Mouse (Mus musculus): Measurements from ENCODE around the gene Gps2. TPM values are rescaled to one million over a fixed set of nuclear protein-coding genes. Genes with fewer than 3 reads are reported as not detected.
A peak's percentile ranks its signal among the peaks of the same experiment; 100 is the strongest.
"Not testable (repeated sequence)": the region's sequence is repeated elsewhere in the genome, so short reads cannot be mapped to it uniquely, and the experiment has no call there.

Gps2 gene
- polyA plus RNA-seq, 1 experiment, result 23.6 TPM

DNA sequence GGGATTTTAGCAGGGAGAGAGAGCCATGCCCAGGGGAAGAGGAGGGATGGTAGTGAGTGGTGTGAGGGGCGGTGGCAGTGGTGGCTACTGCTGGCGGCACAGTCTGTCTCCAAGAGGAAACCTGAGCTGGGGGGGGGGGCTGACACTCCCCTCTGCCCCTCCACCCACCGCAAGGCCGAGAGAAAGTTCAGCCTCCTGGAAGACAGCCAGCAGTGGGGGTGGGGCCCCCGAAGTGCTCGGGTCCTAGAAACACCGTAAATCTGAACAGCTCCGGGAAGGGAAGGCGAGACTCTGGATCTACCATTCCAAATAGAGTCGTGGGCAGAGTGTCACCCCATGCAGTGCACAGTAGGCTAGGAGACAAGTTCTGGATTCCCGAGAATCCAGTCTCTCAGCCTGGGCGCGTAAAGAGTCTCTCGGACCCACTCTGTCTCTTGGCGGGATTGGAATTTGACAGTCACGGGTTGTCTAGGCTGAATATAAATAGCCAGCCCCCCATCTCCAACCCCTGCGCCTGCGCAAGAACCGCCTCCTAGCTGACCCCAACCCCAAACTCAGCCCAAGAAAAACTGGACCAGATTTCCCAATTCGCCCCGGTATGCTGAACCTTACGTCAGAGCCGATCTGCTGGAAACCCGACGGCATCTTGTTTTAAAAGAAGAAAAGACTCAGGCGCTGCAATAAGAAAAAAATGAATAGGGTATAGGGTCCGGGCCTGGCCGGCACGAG lies 33.8 kb downstream of the Gps2 start:
- H3K4me1 ChIP-seq (ENCODE audit: control insufficient read depth, insufficient read depth, insufficient read length, low read length), result peaks cover 11% of the 10 kb centered on the region; the same call in 1 of the 2 replicates
- H3K27ac ChIP-seq (replicated peaks; ENCODE audit: low read depth, low read length), result peak overlapping the region; percentile 92
- peak overlapping the region; percentile 77 for H3K4me3 ChIP-seq (ENCODE audit: insufficient read depth, low read depth, low read length)

DNA sequence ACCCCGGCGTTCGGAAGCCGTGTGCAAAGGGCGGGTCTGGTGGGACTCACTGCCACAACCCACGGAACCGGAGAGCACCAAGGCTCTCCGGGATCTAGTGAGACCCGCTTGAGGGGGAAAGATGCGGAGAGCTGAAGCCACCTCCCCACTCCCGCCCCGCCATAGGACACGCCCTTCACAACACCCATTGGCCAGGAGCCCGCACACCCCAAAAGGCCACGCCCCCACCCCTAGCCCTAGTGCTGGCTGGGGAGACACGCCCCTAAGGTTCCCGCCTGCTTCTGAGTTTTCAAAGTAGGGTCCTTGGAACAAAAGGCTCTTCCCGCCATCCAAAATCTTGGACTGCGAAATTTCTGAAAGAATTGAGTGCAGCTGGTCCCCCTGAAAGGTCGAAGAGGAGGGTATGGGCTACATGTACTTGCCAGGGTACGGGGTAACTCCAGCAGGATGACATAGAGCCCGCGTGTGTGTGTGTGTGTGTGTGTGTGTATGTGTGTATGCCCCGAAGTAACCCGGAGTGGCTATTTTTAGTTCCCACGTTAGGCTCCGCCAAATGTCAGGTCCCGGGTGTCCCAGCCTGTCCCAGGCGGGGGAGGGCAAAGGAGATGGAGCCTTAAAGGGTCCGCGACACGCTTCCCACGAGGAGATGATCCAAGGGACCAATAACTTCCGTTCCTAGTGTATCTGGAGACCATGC lies 34.5 kb downstream of the Gps2 start, which contains the start of gene Slc2a4:
Slc2a4 (minus strand) TSS at position 123 of the 697 bp plus-strand sequence.
- Histone ChIP-seq H3K4me3 (ENCODE audit: insufficient read depth, low read depth, low read length) (peak within 1 kb of the TSS; percentile 77), H3K4me1 (ENCODE audit: control insufficient read depth, insufficient read depth, insufficient read length, low read length) (peaks cover 11% of the 10 kb centered on the region; the same call in 1 of the 2 replicates), H3K27ac (replicated peaks; ENCODE audit: low read depth, low read length) (peak within 1 kb of the TSS; percentile 92)

DNA sequence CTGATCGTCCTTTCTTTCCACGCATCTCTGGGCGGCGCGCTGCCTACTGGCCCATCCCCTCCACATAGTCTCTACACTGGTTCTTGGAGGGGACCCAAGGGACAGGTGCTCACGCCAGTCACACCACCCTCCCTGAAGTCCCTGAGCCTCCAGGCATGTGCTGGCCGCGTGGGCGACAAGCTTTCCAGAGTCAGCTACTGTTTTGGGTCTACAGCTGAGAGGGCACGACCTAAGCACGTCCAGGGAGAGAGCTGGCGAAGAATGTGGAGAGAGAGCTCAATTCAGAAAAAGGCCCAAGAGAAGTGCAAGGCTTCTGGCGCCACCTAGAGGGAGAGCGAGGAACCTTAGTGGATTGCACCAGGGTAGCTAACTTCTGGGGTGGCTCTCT lies 35.1 kb downstream of the Gps2 start:
- Histone ChIP-seq H3K27ac (replicated peaks; ENCODE audit: low read depth, low read length) (peak overlapping the region; percentile 67), H3K4me1 (ENCODE audit: control insufficient read depth, insufficient read depth, insufficient read length, low read length) (peaks cover 11% of the 10 kb centered on the region; the same call in 1 of the 2 replicates), H3K4me3 (ENCODE audit: insufficient read depth, low read depth, low read length) (peak overlapping the region; percentile 77)

DNA sequence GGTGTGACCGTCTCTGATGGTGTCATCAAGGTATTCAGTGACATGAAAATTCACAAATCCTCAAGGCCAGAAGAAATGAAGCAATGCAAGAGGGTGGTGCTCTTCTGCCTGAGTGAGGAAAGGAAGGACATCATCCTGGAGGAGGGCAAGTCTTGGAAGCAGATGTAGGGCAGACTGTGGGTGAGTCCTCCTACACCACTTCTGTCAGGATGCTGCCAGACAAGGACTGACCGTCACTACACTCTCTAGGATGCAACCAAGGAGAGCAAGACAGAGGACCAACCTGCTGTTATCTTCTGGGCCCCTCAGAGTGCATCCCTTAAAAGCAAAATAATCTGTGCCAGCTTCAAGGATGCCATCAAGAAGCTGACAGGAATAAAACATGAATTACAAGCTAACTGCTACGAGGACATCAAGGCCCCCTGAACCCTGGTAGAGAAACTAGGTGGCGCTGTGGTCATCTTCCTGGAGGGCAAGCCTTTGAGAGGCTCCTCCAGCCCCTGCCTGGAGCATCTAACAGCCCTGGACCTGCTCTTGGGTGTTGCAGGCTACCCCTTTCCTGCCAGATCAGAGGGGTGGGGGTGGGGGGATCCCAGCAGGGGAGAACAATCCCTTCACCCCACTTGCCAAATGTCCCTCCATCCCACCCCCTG lies 37.2 kb downstream of the Gps2 start:
- Histone ChIP-seq H3K4me3 (ENCODE audit: insufficient read depth, low read depth, low read length) (no peak overlapping the region), H3K27ac (replicated peaks; ENCODE audit: low read depth, low read length) (no peak overlapping the region), H3K4me1 (ENCODE audit: control insufficient read depth, insufficient read depth, insufficient read length, low read length) (no peaks in the 10 kb centered on the region)

DNA sequence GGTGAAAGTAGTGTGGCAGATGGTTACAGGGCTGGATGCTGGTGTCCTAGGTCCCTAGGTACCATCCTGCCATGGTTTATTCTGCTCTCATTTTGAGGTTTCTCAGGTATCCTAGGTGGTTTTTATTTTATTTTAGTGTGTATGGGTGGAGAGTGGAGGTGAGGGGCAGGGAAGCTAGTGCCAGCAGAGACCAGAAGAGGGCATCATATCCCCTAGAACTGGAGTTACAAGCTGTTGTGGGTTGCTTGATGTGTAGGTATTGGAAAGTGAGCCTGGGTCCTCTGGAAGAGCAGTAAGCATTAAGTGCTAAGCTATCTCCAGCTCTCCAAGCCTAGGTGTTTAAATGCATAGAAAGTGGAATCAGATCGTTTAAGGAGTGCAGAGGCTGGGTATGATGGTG lies 38.6 kb downstream of the Gps2 start:
- H3K4me3 ChIP-seq (ENCODE audit: insufficient read depth, low read depth, low read length), result no peak overlapping the region
- no peak overlapping the region for H3K27ac ChIP-seq (replicated peaks; ENCODE audit: low read depth, low read length)
- H3K4me1 ChIP-seq (ENCODE audit: control insufficient read depth, insufficient read depth, insufficient read length, low read length), result no peaks in the 10 kb centered on the region

DNA sequence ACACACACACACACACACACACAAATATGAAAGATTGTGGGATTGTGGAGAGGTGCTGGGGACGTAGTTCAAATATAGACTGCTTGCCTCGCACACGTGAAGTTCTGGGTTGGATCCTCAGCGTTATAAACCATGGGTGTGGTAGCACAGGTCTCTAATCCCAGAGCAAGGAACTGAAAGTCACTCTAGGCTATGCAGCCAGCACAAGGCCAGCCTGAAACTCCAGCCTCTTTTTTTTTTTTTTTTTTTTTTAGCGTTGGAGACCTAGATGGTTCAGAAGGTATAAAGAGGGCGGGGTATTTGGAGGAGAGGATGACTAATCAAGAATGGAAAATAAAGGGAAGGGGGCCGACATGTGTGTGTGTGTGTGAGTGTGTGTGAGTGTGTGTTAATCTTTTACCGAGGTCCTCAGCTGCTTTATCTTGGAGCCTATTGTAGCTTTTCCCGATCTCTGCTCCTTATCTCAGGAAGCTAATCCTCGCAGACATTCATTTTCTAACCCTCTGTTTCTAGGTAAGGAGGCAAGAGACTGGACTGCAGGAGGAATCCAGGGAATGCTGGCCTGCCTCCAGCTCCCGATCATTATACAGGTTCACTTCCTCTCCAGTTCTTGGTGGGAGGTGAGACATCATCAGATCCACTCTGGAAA lies 39.7 kb downstream of the Gps2 start:
- no peak overlapping the region for H3K27ac ChIP-seq (replicated peaks; ENCODE audit: low read depth, low read length)
- H3K4me3 ChIP-seq (ENCODE audit: insufficient read depth, low read depth, low read length), result no peak overlapping the region
- no peaks in the 10 kb centered on the region for H3K4me1 ChIP-seq (ENCODE audit: control insufficient read depth, insufficient read depth, insufficient read length, low read length)

DNA sequence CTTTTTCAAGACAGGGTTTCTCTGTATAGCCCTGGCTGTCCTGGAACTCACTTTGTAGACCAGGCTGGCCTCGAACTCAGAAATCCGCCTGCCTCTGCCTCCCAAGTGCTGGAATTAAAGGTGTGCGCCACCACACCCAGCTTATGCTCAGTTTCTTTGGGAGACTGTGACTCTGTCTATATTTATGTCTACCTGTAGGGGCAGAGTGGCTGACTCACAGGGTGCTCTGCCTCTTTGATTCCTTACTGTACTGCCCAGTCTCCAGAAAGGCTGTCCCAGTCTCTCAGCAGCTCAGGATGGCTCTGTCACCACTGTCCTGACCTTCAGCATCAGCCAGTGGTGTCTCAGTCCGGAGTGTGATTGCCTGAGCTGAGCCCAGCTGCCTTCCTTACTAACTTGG lies 41.9 kb downstream of the Gps2 start:
- not testable (repeated sequence) for H3K4me1 ChIP-seq (ENCODE audit: control insufficient read depth, insufficient read depth, insufficient read length, low read length); H3K27ac ChIP-seq (replicated peaks; ENCODE audit: low read depth, low read length); H3K4me3 ChIP-seq (ENCODE audit: insufficient read depth, low read depth, low read length)

DNA sequence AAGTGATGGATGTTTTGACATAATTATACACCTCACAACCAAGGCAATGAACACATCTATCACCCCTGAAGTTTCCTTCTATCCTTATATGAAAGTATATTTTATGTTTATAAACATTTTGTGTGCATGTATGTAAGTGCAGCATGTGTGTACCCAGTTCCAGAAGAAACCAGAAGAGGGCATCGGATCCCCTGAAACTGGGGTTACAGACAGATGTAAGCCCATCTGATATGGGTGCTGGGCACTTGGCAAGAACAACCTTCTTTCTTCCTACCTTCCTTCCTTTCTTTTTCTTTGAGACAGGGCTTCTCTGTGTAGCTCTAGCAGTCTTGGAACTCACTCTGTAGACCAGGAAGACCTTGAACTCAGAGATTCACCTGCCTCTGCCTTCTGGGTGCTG lies 42.5 kb downstream of the Gps2 start:
- H3K4me1 ChIP-seq (ENCODE audit: control insufficient read depth, insufficient read depth, insufficient read length, low read length), result no peaks in the 10 kb centered on the region
- H3K4me3 ChIP-seq (ENCODE audit: insufficient read depth, low read depth, low read length), result no peak overlapping the region
- H3K27ac ChIP-seq (replicated peaks; ENCODE audit: low read depth, low read length), result no peak overlapping the region

DNA sequence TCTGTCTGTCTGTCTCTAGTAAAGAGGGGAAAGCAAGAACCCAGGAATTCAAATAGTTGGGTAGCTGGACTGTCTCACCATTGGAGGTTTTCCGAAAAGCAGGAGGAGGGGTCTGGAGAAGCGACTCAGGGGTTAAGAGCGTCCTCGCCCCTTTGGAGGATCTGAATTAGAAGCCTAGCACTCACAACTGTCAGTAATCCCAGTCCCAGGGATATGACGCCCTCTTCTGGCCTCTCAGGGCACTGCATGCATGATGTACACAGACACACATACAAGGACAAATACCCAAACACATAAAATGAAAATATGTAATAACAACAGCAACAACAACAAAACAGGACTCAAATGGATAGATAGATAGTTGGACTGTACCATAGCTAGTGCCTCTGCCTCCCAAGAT lies 46.9 kb downstream of the Gps2 start:
- Histone ChIP-seq H3K4me1 (ENCODE audit: control insufficient read depth, insufficient read depth, insufficient read length, low read length) (no peaks in the 10 kb centered on the region), H3K27ac (replicated peaks; ENCODE audit: low read depth, low read length) (no peak overlapping the region), H3K4me3 (ENCODE audit: insufficient read depth, low read depth, low read length) (no peak overlapping the region)

DNA sequence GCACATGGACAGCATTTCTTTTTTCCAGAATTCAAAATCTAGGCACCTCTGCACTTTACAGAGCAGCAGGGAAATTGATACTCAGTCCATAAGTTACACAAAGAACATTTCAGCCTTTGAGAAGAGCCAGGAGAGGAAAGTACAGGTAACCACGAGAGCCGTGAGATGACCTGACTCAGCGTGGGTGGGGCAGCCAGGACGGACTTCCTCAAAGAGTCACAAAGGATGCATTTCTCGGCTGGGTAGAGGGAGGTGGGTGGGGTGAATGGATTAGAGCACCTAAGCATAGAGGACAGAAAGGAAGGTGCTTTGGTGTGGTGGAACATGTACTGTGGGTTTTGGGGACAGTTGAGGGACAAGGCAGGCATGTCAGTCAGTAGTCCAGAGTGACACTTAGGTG lies 48.2 kb downstream of the Gps2 start:
- Histone ChIP-seq H3K4me1 (ENCODE audit: control insufficient read depth, insufficient read depth, insufficient read length, low read length) (peaks cover 3% of the 10 kb centered on the region; the same call in 1 of the 2 replicates), H3K27ac (replicated peaks; ENCODE audit: low read depth, low read length) (no peak overlapping the region), H3K4me3 (ENCODE audit: insufficient read depth, low read depth, low read length) (no peak overlapping the region)

DNA sequence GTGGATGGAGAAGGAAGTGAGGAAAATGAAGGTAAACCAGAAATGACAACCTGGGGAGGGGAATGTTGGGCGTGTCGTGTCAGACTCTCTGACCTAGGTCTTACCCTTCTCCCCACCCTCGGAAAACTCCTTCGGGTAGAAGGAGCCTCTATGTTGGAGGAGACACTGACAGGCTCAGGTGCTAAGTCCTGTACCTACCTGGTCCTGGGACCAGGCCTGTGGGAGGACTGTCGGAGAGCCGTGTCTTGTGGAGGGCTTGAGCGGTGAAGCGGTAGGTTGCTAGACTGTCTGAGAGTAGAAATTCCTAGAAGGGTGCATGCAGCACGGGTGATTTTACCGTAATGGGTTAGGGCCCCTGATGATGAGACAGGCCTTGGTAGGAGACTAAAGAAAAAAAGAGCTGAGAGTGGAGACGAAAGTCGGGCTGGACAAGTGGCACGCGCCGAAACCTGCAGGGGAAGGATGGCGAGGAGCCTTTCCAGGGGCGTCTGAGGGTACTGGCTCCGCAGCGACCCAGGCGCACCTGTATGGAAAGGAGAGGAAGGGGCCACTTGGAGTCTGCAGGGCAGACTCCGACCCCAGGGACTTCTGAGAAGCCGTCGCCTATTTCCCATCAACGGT lies 51.1 kb downstream of the Gps2 start, which contains the start of gene Cldn7:
Cldn7 (plus strand) TSS at position 130 of the 621 bp plus-strand sequence.
- peaks cover 4% of the 10 kb centered on the region; the same call in 1 of the 2 replicates for H3K4me1 ChIP-seq (ENCODE audit: control insufficient read depth, insufficient read depth, insufficient read length, low read length)
- no peak within 1 kb of the TSS; the same call in none of the 2 replicates for H3K4me3 ChIP-seq (ENCODE audit: insufficient read depth, low read depth, low read length)
- H3K27ac ChIP-seq (replicated peaks; ENCODE audit: low read depth, low read length), result no peak within 1 kb of the TSS

DNA sequence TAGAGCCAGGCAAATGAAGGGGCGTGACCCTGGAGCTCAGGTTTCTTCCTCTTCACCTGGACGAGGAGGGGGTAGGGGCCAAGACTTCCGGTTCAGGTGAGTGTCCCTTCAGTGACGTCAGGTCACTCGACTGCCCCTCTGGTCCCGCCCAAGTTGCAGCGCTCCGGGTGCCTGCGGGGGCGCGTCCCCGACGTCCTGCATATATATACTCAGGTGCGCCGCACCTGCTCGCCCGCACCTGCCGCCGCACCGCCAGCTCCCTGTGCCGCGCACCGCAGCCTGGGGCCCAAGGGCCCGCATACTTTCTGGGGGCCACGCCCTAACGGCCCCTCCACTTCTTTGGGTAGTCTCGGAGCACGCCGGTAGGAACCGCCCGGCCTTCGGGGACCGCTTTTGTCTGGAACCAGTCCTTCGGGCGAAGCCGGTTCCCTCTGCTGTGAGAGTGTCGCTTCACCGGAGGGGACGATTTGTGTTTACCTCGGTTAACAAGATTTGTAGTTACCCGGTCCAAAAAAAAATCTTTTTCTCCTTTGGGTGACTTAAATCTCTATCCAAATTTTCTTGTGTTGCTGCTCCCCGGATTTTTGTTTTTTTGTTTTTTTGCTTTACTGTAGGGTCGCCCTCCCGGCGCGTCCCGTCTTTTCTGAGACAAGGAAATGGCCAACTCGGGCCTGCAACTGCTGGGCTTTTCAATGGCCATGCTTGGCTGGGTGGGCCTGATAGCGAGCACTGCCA lies 51.8 kb downstream of the Gps2 start:
- no peak overlapping the region; the same call in none of the 2 replicates for H3K4me3 ChIP-seq (ENCODE audit: insufficient read depth, low read depth, low read length)
- peaks cover 4% of the 10 kb centered on the region; the same call in 1 of the 2 replicates for H3K4me1 ChIP-seq (ENCODE audit: control insufficient read depth, insufficient read depth, insufficient read length, low read length)
- H3K27ac ChIP-seq (replicated peaks; ENCODE audit: low read depth, low read length), result no peak overlapping the region

Data from brown adipose tissue, adult 24 weeks (tissue).